Mouse (Mus musculus) ovary, adult 10 weeks (tissue): Measurements from ENCODE around the gene Creld2. TPM values are rescaled to one million over a fixed set of nuclear protein-coding genes. Genes with fewer than 3 reads are reported as not detected.

Experiments used
- polyA plus RNA-seq: library from polyadenylated mRNA; stranded (reverse); fragments of 350-450 nt; fragmentation: Illumina TruSeq; extraction: RNeasy Lipid Tissue Mini Kit (QIAGEN cat#74804); gene quantifications from one replicate; pipeline ENCODE4 v1.2.3, GENCODE M21; 2014

The Creld2 gene
- 6.9 TPM for polyA plus RNA-seq

DNA sequence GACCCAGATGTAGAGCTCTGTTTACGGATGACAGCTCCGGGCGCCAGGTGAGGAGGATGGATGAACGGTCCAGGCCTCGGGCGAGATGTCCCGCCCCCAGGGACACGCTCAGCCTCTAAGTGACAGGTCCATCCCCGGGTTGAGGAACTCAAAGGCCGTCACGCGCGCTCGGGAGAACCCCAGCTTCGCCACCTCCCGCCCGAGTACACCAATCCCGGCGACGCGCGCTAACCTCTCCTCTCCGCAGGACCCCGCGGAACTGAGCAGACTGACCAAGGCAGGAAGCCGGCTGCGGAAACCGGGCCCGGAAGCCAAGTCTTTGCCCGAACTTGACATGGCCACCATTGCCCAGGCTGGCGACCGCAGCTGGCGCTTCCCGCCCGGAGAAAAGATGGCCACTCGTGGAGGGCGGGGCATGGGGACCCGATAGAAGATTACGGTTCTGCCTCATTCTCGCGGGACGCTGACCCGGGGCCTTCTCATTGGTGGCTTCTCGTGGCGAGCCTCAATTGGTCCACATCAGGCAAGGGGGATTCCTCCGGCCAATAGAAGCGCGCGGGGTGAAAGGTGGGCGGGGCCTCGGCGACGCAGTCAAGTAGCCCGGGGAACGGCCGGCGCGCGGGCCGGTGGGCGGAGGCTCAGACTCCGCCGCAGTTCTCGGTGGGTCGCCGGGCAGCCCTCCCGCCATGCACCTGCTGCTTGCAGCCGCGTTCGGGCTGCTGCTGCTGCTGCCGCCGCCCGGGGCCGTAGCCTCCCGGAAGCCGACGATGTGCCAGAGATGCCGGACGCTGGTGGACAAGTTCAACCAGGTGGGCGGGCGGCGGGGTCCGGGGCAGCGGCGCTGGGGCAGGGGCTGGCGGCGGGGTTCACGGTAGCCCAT lies at the start of gene Creld2, which contains the start of gene Alg12:
Creld2 (plus strand) TSS at position 621 of the 880 bp plus-strand sequence.
Alg12 (minus strand) TSS at position 293 of the 880 bp plus-strand sequence.

DNA sequence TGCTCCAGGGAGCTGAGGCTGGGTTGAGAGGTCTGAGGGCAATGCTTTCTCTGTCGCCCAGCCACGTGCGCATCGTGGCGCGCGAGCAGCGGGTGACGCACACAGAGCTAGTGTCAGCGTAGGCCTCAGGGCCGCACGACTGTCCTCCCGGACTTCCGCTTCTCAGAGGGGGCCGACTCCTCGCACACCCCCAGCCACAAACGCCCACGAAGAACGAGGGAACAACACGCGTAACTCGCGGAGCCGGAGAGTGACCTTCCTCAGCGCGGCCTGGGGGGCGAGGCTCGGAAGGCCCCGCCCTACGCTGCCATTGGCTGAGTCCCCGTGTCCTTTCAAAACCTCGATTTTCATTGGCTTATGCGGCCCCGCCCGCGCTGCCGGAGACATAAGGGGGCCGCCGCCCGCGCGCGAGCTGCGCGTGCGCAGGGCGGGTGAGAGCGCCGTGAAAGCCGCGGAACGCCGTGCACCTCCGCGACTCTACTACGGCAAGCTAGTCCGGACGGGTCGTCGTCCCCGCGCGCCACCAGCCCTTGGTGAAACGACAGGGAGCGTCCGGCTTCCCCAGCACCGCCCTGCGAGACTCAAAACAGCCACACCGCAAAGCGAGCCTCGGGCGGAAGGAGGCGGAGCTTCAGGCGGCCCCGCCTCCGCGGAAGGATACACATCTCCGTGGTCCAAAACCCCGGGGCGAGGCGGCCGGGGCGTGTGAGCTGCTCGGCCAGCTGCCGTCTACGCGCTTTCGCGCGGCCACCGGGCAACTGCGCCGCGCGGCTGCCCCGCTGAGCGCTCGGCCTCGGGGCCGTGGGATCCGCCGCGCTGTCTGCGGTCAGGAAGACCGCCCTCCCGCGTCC lies 42.6 kb downstream of the Creld2 start, which contains the start of gene Pim3:
Pim3 (plus strand) TSS at position 415 of the 851 bp plus-strand sequence.

Other genes starting within 250 kb of the Creld2 start
- not detected for gene Zdhhc25, start 219.3 kb upstream of the Creld2 start, polyA plus RNA-seq
- gene Brd1, start 85.4 kb upstream of the Creld2 start, polyA plus RNA-seq, result 35.6 TPM
- gene Zbed4, start 68.0 kb upstream of the Creld2 start, polyA plus RNA-seq, result 28.8 TPM
- 1.7 TPM for gene Alg12, start 328 bp upstream of the Creld2 start, polyA plus RNA-seq
- 1.7 TPM for gene Pim3, start 42.5 kb downstream of the Creld2 start, polyA plus RNA-seq
- not detected for gene Ttll8, start 134.8 kb downstream of the Creld2 start, polyA plus RNA-seq
- 0.57 TPM for gene Mlc1, start 159.4 kb downstream of the Creld2 start, polyA plus RNA-seq
- gene Mov10l1, start 163.3 kb downstream of the Creld2 start, polyA plus RNA-seq, result 0.74 TPM
- not detected for gene Panx2, start 240.1 kb downstream of the Creld2 start, polyA plus RNA-seq